Mouse (Mus musculus) heart, postnatal 0 days (tissue): ENCODE results near the gene Stk35.

ENCODE experiments used
- CTCF ChIP-seq: IDR thresholded peaks from 2 replicates; pipeline ENCODE4 v1.5.1; 2016; ENCODE audit warnings: antibody characterized with exemption, control low read depth, low read depth
- EP300 ChIP-seq: IDR thresholded peaks from 2 replicates; pipeline ENCODE4 v1.6.1; 2016; ENCODE audit warnings: antibody characterized with exemption, low read depth

DNA sequence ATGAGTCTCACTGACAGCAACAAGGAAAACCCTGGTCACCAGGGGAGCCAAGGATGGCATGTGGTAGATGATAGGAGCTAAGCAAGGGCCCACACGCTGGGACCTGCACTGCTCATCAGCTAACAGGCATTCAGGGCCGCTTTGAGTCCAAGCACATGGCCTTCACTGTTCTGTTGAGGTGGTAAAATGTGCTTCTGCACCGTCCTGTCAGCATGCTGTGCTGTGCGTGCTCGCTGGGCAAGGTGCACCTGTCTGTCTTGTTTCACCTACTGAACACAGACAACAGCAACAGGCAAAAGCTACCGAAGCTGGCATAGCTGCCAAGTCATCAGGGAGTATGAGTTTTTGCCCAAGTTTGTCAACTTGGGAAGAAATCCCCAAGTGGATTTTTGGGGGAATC, 23.9 kb downstream of the Stk35 start:
- no peak for TF ChIP-seq CTCF
- no peak for TF ChIP-seq EP300
